Mouse (Mus musculus) limb, embryonic 15.5 days (tissue): ENCODE results near the gene Med13l. TPM values are rescaled to one million over a fixed set of nuclear protein-coding genes. Genes with fewer than 3 reads are reported as not detected.
A peak's percentile ranks its signal among the peaks of the same experiment; 100 is the strongest.

Experiments used
- ATAC-seq: fragments of 200-750 bp; cut with Nextera tagmentation; 2 replicates; pipeline ENCODE4 v1.8.0; 2017; ENCODE audit warnings: low read depth, moderate TSS enrichment; ENCODE audit not compliant: insufficient number of reproducible peaks, low FRiP score, low TSS enrichment
- H3K27ac ChIP-seq: fragments of 300-500 bp; sonication (generic); 2 replicates; pipeline ENCODE4 v1.5.1; 2015; ENCODE audit warnings: moderate library complexity, mild to moderate bottlenecking, inconsistent platforms
- H3K27me3 ChIP-seq: fragments of 300-500 bp; sonication (generic); 2 replicates; pipeline ENCODE4 v1.6.1; 2015; ENCODE audit warnings: inconsistent platforms
- H3K36me3 ChIP-seq: fragments of 300-500 bp; sonication (generic); 2 replicates; pipeline ENCODE4 v1.6.1; 2015; ENCODE audit warnings: inconsistent platforms
- H3K4me1 ChIP-seq: fragments of 300-500 bp; sonication (generic); 2 replicates; pipeline ENCODE4 v1.6.1; 2015; ENCODE audit warnings: inconsistent platforms
- H3K4me2 ChIP-seq: fragments of 300-500 bp; sonication (generic); 2 replicates; pipeline ENCODE4 v1.6.1; 2015; ENCODE audit warnings: mild to moderate bottlenecking, inconsistent platforms
- H3K4me3 ChIP-seq: fragments of 300-500 bp; sonication (generic); 2 replicates; pipeline ENCODE4 v1.5.1; 2015; ENCODE audit warnings: mild to moderate bottlenecking, inconsistent platforms
- H3K9ac ChIP-seq: fragments of 300-500 bp; sonication (generic); 2 replicates; pipeline ENCODE4 v1.6.1; 2015; ENCODE audit warnings: inconsistent platforms
- H3K9me3 ChIP-seq: fragments of 300-500 bp; sonication (generic); 2 replicates; pipeline ENCODE4 v1.6.1; 2016; ENCODE audit warnings: inconsistent platforms
- WGBS: fragments of 180-500 bp; shearing (Covaris S2); methylation state at CpG from one replicate; pipeline ENCODE4 v1.1.7; 2015; 5-methylcytosine and 5-hydroxymethylcytosine counted together
- polyA plus RNA-seq: library from polyadenylated mRNA; unstranded; fragments of >200 nt; fragmentation: Nextera tagmentation; extraction: Ambion mirVana; gene quantifications from 2 replicates; pipeline ENCODE4 v1.2.1, GENCODE M21; 2015

Med13l gene
- polyA plus RNA-seq, 1 experiment from 2014 or later, result 16.5 TPM

- 72% methylated on average over 6 of the region's 6 CpGs for WGBS
- Histone ChIP-seq H3K9ac (no peak overlapping the region), H3K4me1 (peaks cover 44% of the 10 kb centered on the region), H3K27me3 (no peaks in the 10 kb centered on the region), H3K4me3 (no peak overlapping the region), H3K9me3 (no peaks in the 10 kb centered on the region), H3K27ac (no peak overlapping the region; the same call in 1 of the 2 replicates), H3K36me3 (no peaks in the 10 kb centered on the region), H3K4me2 (no peak overlapping the region)
- ATAC-seq, result no peak
These were observed 15.4 kb downstream of the Med13l start for GRCm38 (mm10) chr5:118575909-118576308.

- Histone ChIP-seq H3K27ac (0 out of 2 replicates have a peak overlapping the region, but pooled peaks have one; percentile 11), H3K4me2 (no peak overlapping the region), H3K4me3 (no peak overlapping the region), H3K27me3 (no peaks in the 10 kb centered on the region), H3K9me3 (no peaks in the 10 kb centered on the region), H3K4me1 (peaks cover 38% of the 10 kb centered on the region), H3K36me3 (no peaks in the 10 kb centered on the region), H3K9ac (no peak overlapping the region)
- WGBS, result 71% methylated on average over 3 of the region's 3 CpGs
- no peak for ATAC-seq
These were observed 16.3 kb downstream of the Med13l start for GRCm38 (mm10) chr5:118576731-118577130.

GRCm38 (mm10) chr5:118585355-118585754 lies 24.9 kb downstream of the Med13l start:
- Histone ChIP-seq H3K27me3 (no peaks in the 10 kb centered on the region), H3K36me3 (no peaks in the 10 kb centered on the region), H3K4me2 (no peak overlapping the region), H3K4me3 (no peak overlapping the region), H3K27ac (no peak overlapping the region), H3K4me1 (peaks cover 40% of the 10 kb centered on the region), H3K9me3 (no peaks in the 10 kb centered on the region), H3K9ac (no peak overlapping the region)
- ATAC-seq, result no peak
- WGBS, result 63% methylated on average over 4 of the region's 4 CpGs

- Histone ChIP-seq H3K4me3 (no peak overlapping the region), H3K27me3 (no peaks in the 10 kb centered on the region), H3K9me3 (no peaks in the 10 kb centered on the region), H3K9ac (no peak overlapping the region), H3K4me2 (no peak overlapping the region), H3K27ac (no peak overlapping the region), H3K4me1 (peaks cover 49% of the 10 kb centered on the region), H3K36me3 (no peaks in the 10 kb centered on the region)
- ATAC-seq, result no peak
- 40% methylated on average over 6 of the region's 6 CpGs for WGBS
These were observed 26.1 kb downstream of the Med13l start for GRCm38 (mm10) chr5:118586560-118586959.

GRCm38 (mm10) chr5:118588381-118588925 lies 28.0 kb downstream of the Med13l start:
- no peak for ATAC-seq
- no peak overlapping the region for H3K27ac ChIP-seq
- no peaks in the 10 kb centered on the region for H3K9me3 ChIP-seq
- no peak overlapping the region for H3K9ac ChIP-seq
- no peak overlapping the region for H3K4me2 ChIP-seq
- no peaks in the 10 kb centered on the region for H3K27me3 ChIP-seq
- 74% methylated on average over 6 of the region's 6 CpGs for WGBS
- no peak overlapping the region for H3K4me3 ChIP-seq
- peaks cover 56% of the 10 kb centered on the region for H3K4me1 ChIP-seq
- H3K36me3 ChIP-seq, result no peaks in the 10 kb centered on the region

GRCm38 (mm10) chr5:118589186-118589892 lies 28.9 kb downstream of the Med13l start:
- Histone ChIP-seq H3K4me2 (no peak overlapping the region), H3K4me3 (no peak overlapping the region), H3K9me3 (no peaks in the 10 kb centered on the region), H3K27me3 (no peaks in the 10 kb centered on the region), H3K9ac (no peak overlapping the region), H3K4me1 (peaks cover 56% of the 10 kb centered on the region), H3K36me3 (no peaks in the 10 kb centered on the region), H3K27ac (no peak overlapping the region)
- no peak for ATAC-seq
- 59% methylated on average over 11 of the region's 11 CpGs for WGBS

GRCm38 (mm10) chr5:118590868-118591267 lies 30.4 kb downstream of the Med13l start:
- ATAC-seq, result no peak
- no peak overlapping the region for H3K9ac ChIP-seq
- no peak overlapping the region for H3K27ac ChIP-seq
- 44% methylated on average over 6 of the region's 6 CpGs for WGBS
- no peak overlapping the region for H3K4me2 ChIP-seq
- no peak overlapping the region for H3K4me3 ChIP-seq
- no peaks in the 10 kb centered on the region for H3K9me3 ChIP-seq
- H3K36me3 ChIP-seq, result no peaks in the 10 kb centered on the region
- no peaks in the 10 kb centered on the region for H3K27me3 ChIP-seq
- H3K4me1 ChIP-seq, result peaks cover 55% of the 10 kb centered on the region

GRCm38 (mm10) chr5:118591826-118592499 lies 31.5 kb downstream of the Med13l start:
- Histone ChIP-seq H3K4me2 (peak overlapping the region; percentile 12), H3K27me3 (no peaks in the 10 kb centered on the region), H3K36me3 (no peaks in the 10 kb centered on the region), H3K9me3 (no peaks in the 10 kb centered on the region), H3K27ac (peak overlapping the region; percentile 61), H3K9ac (no peak overlapping the region), H3K4me3 (0 out of 2 replicates have a peak overlapping the region, but pooled peaks have one; percentile 3), H3K4me1 (peaks cover 55% of the 10 kb centered on the region)
- no peak for ATAC-seq
- 24% methylated on average over 11 of the region's 11 CpGs for WGBS

GRCm38 (mm10) chr5:118594470-118595236 lies 34.2 kb downstream of the Med13l start:
- no peaks in the 10 kb centered on the region for H3K27me3 ChIP-seq
- no peaks in the 10 kb centered on the region for H3K36me3 ChIP-seq
- peak overlapping the region; percentile 43; the same call in 1 of the 2 replicates for H3K27ac ChIP-seq
- H3K4me2 ChIP-seq, result no peak overlapping the region
- ATAC-seq, result no peak
- no peak overlapping the region for H3K4me3 ChIP-seq
- H3K9me3 ChIP-seq, result no peaks in the 10 kb centered on the region
- peaks cover 48% of the 10 kb centered on the region for H3K4me1 ChIP-seq
- no peak overlapping the region for H3K9ac ChIP-seq
- WGBS, result 51% methylated on average over 14 of the region's 14 CpGs

GRCm38 (mm10) chr5:118595901-118596300 lies 35.4 kb downstream of the Med13l start:
- Histone ChIP-seq H3K9me3 (no peaks in the 10 kb centered on the region), H3K36me3 (no peaks in the 10 kb centered on the region), H3K27ac (no peak overlapping the region), H3K9ac (no peak overlapping the region), H3K4me2 (no peak overlapping the region), H3K4me1 (peaks cover 52% of the 10 kb centered on the region), H3K4me3 (no peak overlapping the region), H3K27me3 (no peaks in the 10 kb centered on the region)
- WGBS, result 78% methylated on average over 5 of the region's 5 CpGs
- ATAC-seq, result no peak

- peaks cover 47% of the 10 kb centered on the region for H3K4me1 ChIP-seq
- no peak overlapping the region for H3K27ac ChIP-seq
- no peaks in the 10 kb centered on the region for H3K27me3 ChIP-seq
- no peak; the same call in 1 of the 2 replicates for ATAC-seq
- WGBS, result 66% methylated on average over 15 of the region's 15 CpGs
- H3K9ac ChIP-seq, result no peak overlapping the region
- no peak overlapping the region for H3K4me3 ChIP-seq
- H3K9me3 ChIP-seq, result no peaks in the 10 kb centered on the region
- no peak overlapping the region for H3K4me2 ChIP-seq
- no peaks in the 10 kb centered on the region for H3K36me3 ChIP-seq
These were observed 36.1 kb downstream of the Med13l start for GRCm38 (mm10) chr5:118596452-118597092.
